Mouse (Mus musculus) forebrain, embryonic 11.5 days (tissue): ENCODE measurements around the gene Tmem43. TPM values are rescaled to one million over a fixed set of nuclear protein-coding genes. Genes with fewer than 3 reads are reported as not detected.

Source experiments
- ATAC-seq: fragments of 200-750 bp; cut with Nextera tagmentation; replicated peaks from 2 replicates; pipeline ENCODE4 v1.8.0; 2017; ENCODE audit warnings: moderate TSS enrichment; ENCODE audit not compliant: low FRiP score
- DNase-seq: peaks from one replicate; pipeline ENCODE4 v3.0.0-alpha.2; 2017; ENCODE audit warnings: low spot score
- H3K27ac ChIP-seq: fragments of 300-500 bp; sonication (generic); 2 replicates; pipeline ENCODE4 v1.5.1; 2014; ENCODE audit warnings: low read depth, low read length
- H3K27me3 ChIP-seq: fragments of 300-500 bp; sonication (generic); 2 replicates; pipeline ENCODE4 v1.6.1; 2014; ENCODE audit warnings: mild to moderate bottlenecking, low read length, mixed read lengths; ENCODE audit not compliant: control insufficient read depth, insufficient read depth
- H3K36me3 ChIP-seq: fragments of 300-500 bp; sonication (generic); 2 replicates; pipeline ENCODE4 v1.6.1; 2014; ENCODE audit warnings: mild to moderate bottlenecking, low read length, moderate library complexity, mixed read lengths; ENCODE audit not compliant: control insufficient read depth, insufficient read depth
- H3K4me1 ChIP-seq: fragments of 300-500 bp; sonication (generic); replicated peaks from 2 replicates; pipeline ENCODE4 v1.6.1; 2014; ENCODE audit warnings: low read length, mixed read lengths; ENCODE audit not compliant: control insufficient read depth, insufficient read depth
- H3K4me2 ChIP-seq: fragments of 300-500 bp; sonication (generic); 2 replicates; pipeline ENCODE4 v1.6.1; 2014; ENCODE audit warnings: low read depth, mild to moderate bottlenecking, low read length, moderate library complexity, mixed read lengths; ENCODE audit not compliant: severe bottlenecking
- H3K4me3 ChIP-seq: fragments of 300-500 bp; sonication (generic); 2 replicates; pipeline ENCODE4 v1.5.1; 2014; ENCODE audit warnings: low read depth, low read length
- H3K9ac ChIP-seq: fragments of 300-500 bp; sonication (generic); 2 replicates; pipeline ENCODE4 v1.6.1; 2014; ENCODE audit warnings: low read length
- H3K9me3 ChIP-seq: fragments of 300-500 bp; sonication (generic); 2 replicates; pipeline ENCODE4 v1.6.1; 2016; ENCODE audit warnings: low read length, mixed read lengths; ENCODE audit not compliant: control insufficient read depth
- WGBS: fragments of 180-500 bp; shearing (Covaris S2); extraction: QIAGEN DNeasy Blood & Tissue Kit; methylation state at CpG from one replicate; pipeline ENCODE4 v1.1.7; 2014; 5-methylcytosine and 5-hydroxymethylcytosine counted together
- polyA plus RNA-seq: library from polyadenylated mRNA; unstranded; fragments of >200 nt; fragmentation: Nextera tagmentation; extraction: Ambion mirVana; gene quantifications from 2 replicates; pipeline ENCODE4 v1.2.1, GENCODE M21; 2014

The Tmem43 gene
- polyA plus RNA-seq, 1 experiment from 2014 or later: 71.0 TPM

GRCm38 (mm10) chr6:91533771-91534170, 60.3 kb downstream of the Tmem43 start:
- DNase-seq (no peak), ATAC-seq (no peak)
- Histone ChIP-seq H3K36me3 (no peaks in the 10 kb centered on the region; the same call in 1 of the 2 replicates), H3K27me3 (no peaks in the 10 kb centered on the region), H3K4me3 (no peak overlapping the region), H3K9ac (no peak overlapping the region), H3K9me3 (no peaks in the 10 kb centered on the region), H3K4me2 (no peak overlapping the region), H3K27ac (no peak overlapping the region), H3K4me1 (no peaks in the 10 kb centered on the region)
- 56% methylated on average over 2 of the region's 2 CpGs for WGBS

GRCm38 (mm10) chr6:91534268-91534667, 60.8 kb downstream of the Tmem43 start:
- no peaks in the 10 kb centered on the region for H3K9me3 ChIP-seq
- no peak overlapping the region for H3K4me2 ChIP-seq
- no peak for ATAC-seq
- no peaks in the 10 kb centered on the region for H3K27me3 ChIP-seq
- no peak overlapping the region for H3K9ac ChIP-seq
- H3K4me1 ChIP-seq: no peaks in the 10 kb centered on the region
- no peak overlapping the region for H3K27ac ChIP-seq
- 86% methylated on average over 4 of the region's 4 CpGs for WGBS
- no peak for DNase-seq
- no peaks in the 10 kb centered on the region; the same call in 1 of the 2 replicates for H3K36me3 ChIP-seq
- no peak overlapping the region for H3K4me3 ChIP-seq

- Histone ChIP-seq H3K9me3 (no peaks in the 10 kb centered on the region), H3K4me1 (no peaks in the 10 kb centered on the region), H3K27me3 (no peaks in the 10 kb centered on the region), H3K4me3 (no peak overlapping the region), H3K27ac (no peak overlapping the region), H3K4me2 (no peak overlapping the region), H3K9ac (no peak overlapping the region), H3K36me3 (no peaks in the 10 kb centered on the region)
- WGBS: 67% methylated on average over 3 of the region's 3 CpGs
- DNase-seq (no peak), ATAC-seq (no peak)
These were observed 61.7 kb downstream of the Tmem43 start for GRCm38 (mm10) chr6:91535231-91535630.

GRCm38 (mm10) chr6:91536047-91536765, 62.7 kb downstream of the Tmem43 start:
- H3K36me3 ChIP-seq: no peaks in the 10 kb centered on the region
- ATAC-seq: no peak
- 92% methylated on average over 11 of the region's 11 CpGs for WGBS
- H3K4me1 ChIP-seq: no peaks in the 10 kb centered on the region
- H3K27ac ChIP-seq: no peak overlapping the region
- no peaks in the 10 kb centered on the region for H3K9me3 ChIP-seq
- DNase-seq: no peak
- H3K9ac ChIP-seq: no peak overlapping the region
- H3K4me2 ChIP-seq: no peak overlapping the region
- no peak overlapping the region for H3K4me3 ChIP-seq
- H3K27me3 ChIP-seq: no peaks in the 10 kb centered on the region

Other genes with a start within 250 kb of the Tmem43 start
- 13.7 and 15.0 TPM in 2 replicates for gene Wnt7a, start 62.3 kb upstream of the Tmem43 start, polyA plus RNA-seq
- gene Chchd4, start 157 bp upstream of the Tmem43 start, polyA plus RNA-seq: 29.6 and 32.8 TPM in 2 replicates
- 22.5 and 23.1 TPM in 2 replicates for gene Xpc, start 42.2 kb downstream of the Tmem43 start, polyA plus RNA-seq
- 324 and 325 TPM in 2 replicates for gene Lsm3, start 42.2 kb downstream of the Tmem43 start, polyA plus RNA-seq
- 44.2 and 49.3 TPM in 2 replicates for gene Slc6a6, start 210.3 kb downstream of the Tmem43 start, polyA plus RNA-seq